Mouse (Mus musculus): ENCODE measurements around the gene Oxsm. TPM values are rescaled to one million over a fixed set of nuclear protein-coding genes. Genes with fewer than 3 reads are reported as not detected.

Oxsm gene
- total RNA-seq (2023) = 1 to 10 TPM; 7.3 to 8.9 TPM

GRCm38 (mm10) chr14:16249171-16249874 is at the start of gene Oxsm, which contains the start of gene Ngly1:
TSS of gene Oxsm (minus strand) at chr14:16249808.
TSS of gene Ngly1 (plus strand) at chr14:16249280.

Other genes starting within 250 kb of the Oxsm start
- 10 to 100 TPM; 52.8 to 66.0 TPM for gene Ngly1, start 528 bp downstream of the Oxsm start, total RNA-seq (2023)
- gene Top2b, start 115.4 kb upstream of the Oxsm start, total RNA-seq (2023) = 100 to 1,000 TPM; 182 to 202 TPM

Measured in T-cell, adult 66 days (primary cell).